Mouse (Mus musculus) embryonic facial prominence, embryonic 15.5 days (tissue): ENCODE results near the gene Tbc1d22a. TPM values are rescaled to one million over a fixed set of nuclear protein-coding genes. Genes with fewer than 3 reads are reported as not detected.

Source experiments
- ATAC-seq: fragments of 200-750 bp; cut with Nextera tagmentation; 2 replicates; pipeline ENCODE4 v1.8.0; 2017; ENCODE audit warnings: low read depth, moderate TSS enrichment; ENCODE audit not compliant: insufficient number of reproducible peaks, low FRiP score, low TSS enrichment
- H3K27ac ChIP-seq: fragments of 300-500 bp; sonication (generic); replicated peaks from 2 replicates; pipeline ENCODE4 v1.5.1; 2015; ENCODE audit warnings: mild to moderate bottlenecking, inconsistent platforms
- H3K27me3 ChIP-seq: fragments of 300-500 bp; sonication (generic); 2 replicates; pipeline ENCODE4 v1.6.1; 2015; ENCODE audit warnings: inconsistent platforms
- H3K36me3 ChIP-seq: fragments of 300-500 bp; sonication (generic); 2 replicates; pipeline ENCODE4 v1.6.1; 2015; ENCODE audit warnings: mild to moderate bottlenecking, inconsistent platforms
- H3K4me1 ChIP-seq: fragments of 300-500 bp; sonication (generic); 2 replicates; pipeline ENCODE4 v1.6.1; 2015; ENCODE audit warnings: inconsistent platforms
- H3K4me2 ChIP-seq: fragments of 300-500 bp; sonication (generic); replicated peaks from 2 replicates; pipeline ENCODE4 v1.6.1; 2015; ENCODE audit warnings: mild to moderate bottlenecking, inconsistent platforms
- H3K4me3 ChIP-seq: fragments of 300-500 bp; sonication (generic); replicated peaks from 2 replicates; pipeline ENCODE4 v1.5.1; 2015; ENCODE audit warnings: mild to moderate bottlenecking, inconsistent platforms
- H3K9ac ChIP-seq: fragments of 300-500 bp; sonication (generic); 2 replicates; pipeline ENCODE4 v1.6.1; 2015; ENCODE audit warnings: inconsistent platforms
- H3K9me3 ChIP-seq: fragments of 300-500 bp; sonication (generic); replicated peaks from 2 replicates; pipeline ENCODE4 v1.6.1; 2016; ENCODE audit warnings: inconsistent platforms
- WGBS: fragments of 180-500 bp; shearing (Covaris S2); methylation state at CpG from one replicate; pipeline ENCODE4 v1.1.7; 2015; 5-methylcytosine and 5-hydroxymethylcytosine counted together
- polyA plus RNA-seq: library from polyadenylated mRNA; unstranded; fragments of >200 nt; fragmentation: Nextera tagmentation; extraction: Ambion mirVana; gene quantifications from 2 replicates; pipeline ENCODE4 v1.2.1, GENCODE M21; 2015

Tbc1d22a gene
- polyA plus RNA-seq, 1 experiment from 2014 or later = 12.4 TPM

DNA sequence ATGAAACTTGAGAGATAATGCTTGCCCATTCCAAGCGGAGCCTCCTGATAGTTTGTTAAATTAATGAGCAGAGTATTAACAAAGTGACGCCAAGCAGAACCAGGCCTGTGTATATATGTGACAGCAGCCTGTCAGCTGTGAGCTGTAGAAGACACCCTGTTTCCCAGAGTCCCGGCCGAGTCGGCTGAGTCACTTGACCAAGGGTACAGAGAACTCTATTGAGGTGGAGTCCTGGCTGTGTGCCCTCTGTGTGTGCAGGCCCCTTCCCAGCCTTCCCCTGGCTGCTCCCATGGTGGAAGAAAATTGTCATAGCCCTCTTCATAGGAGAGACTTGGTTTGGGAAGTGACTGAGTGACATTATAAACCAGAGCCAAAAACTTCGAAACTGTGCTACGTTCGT is 153.0 kb downstream of the Tbc1d22a start:
- ATAC-seq = no peak
- Histone ChIP-seq H3K36me3 (no peaks in the 10 kb centered on the region), H3K27me3 (no peaks in the 10 kb centered on the region), H3K4me1 (no peaks in the 10 kb centered on the region), H3K4me3 (no peak overlapping the region), H3K27ac (no peak overlapping the region), H3K9ac (no peak overlapping the region), H3K4me2 (no peak overlapping the region), H3K9me3 (no peaks in the 10 kb centered on the region)
- 72% methylated on average over 8 of the region's 8 CpGs for WGBS

- no peaks in the 10 kb centered on the region for H3K27me3 ChIP-seq
- H3K4me2 ChIP-seq = no peak overlapping the region
- WGBS = 83% methylated on average over 3 of the region's 3 CpGs
- no peaks in the 10 kb centered on the region for H3K36me3 ChIP-seq
- no peak for ATAC-seq
- no peak overlapping the region for H3K27ac ChIP-seq
- H3K9me3 ChIP-seq = no peaks in the 10 kb centered on the region
- no peaks in the 10 kb centered on the region for H3K4me1 ChIP-seq
- no peak overlapping the region for H3K9ac ChIP-seq
- no peak overlapping the region for H3K4me3 ChIP-seq
Observed at GRCm38 (mm10) chr15:86370846-86371245, 156.6 kb downstream of the Tbc1d22a start.

DNA sequence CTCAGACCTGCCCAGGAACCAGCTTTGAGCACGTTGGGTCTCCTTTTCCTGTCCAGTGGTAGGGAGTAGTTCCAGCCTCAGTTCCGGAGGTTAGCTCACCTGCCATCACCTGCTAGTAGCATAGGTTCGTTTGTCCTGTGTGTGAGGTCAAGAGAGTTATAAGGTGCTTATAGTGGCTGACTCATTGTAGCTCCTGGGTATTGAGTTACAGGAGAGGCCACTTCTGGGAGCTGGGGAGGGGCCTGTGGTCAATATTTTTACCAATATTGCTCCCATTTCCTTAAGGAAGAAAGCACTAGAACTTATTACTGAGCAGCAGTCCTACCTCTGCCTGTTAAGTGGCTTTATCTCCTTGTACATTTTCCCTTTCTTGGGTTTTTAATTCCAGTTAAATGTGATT is 161.0 kb downstream of the Tbc1d22a start:
- Histone ChIP-seq H3K9me3 (no peaks in the 10 kb centered on the region), H3K36me3 (no peaks in the 10 kb centered on the region), H3K27me3 (no peaks in the 10 kb centered on the region), H3K4me2 (no peak overlapping the region), H3K27ac (no peak overlapping the region), H3K4me3 (no peak overlapping the region), H3K9ac (no peak overlapping the region), H3K4me1 (no peaks in the 10 kb centered on the region)
- ATAC-seq = no peak
- 74% methylated on average over 3 of the region's 3 CpGs for WGBS

DNA sequence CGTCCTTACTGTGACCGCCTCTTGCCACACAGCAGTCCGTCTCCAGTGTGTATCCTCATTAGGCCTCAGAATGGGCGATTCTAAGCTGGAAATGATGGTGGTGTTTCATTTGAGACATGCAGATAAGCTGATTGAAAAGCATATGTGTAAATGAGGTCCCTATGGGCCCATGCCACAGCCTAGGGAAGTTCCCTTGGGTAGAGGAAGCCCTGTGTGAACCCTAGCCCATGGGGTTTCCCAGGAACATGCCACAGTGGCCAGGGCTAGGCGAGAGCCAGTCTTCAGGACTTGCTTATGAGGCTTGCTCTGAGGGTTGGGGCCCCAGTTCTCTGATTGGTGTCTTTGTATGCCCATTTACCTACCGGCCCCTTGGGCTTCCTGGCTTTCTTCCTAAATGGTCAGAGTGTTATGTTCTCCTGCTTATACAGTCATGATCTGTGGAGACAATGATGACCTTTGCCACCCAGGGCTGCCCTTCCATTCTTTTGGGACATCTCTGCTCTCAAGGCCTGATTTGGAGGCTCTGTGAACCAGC is 161.7 kb downstream of the Tbc1d22a start:
- Histone ChIP-seq H3K9ac (no peak overlapping the region), H3K27me3 (no peaks in the 10 kb centered on the region), H3K36me3 (no peaks in the 10 kb centered on the region), H3K4me1 (no peaks in the 10 kb centered on the region), H3K27ac (no peak overlapping the region), H3K4me3 (no peak overlapping the region), H3K4me2 (no peak overlapping the region), H3K9me3 (no peaks in the 10 kb centered on the region)
- ATAC-seq = no peak
- 92% methylated on average over 6 of the region's 6 CpGs for WGBS

GRCm38 (mm10) chr15:86383278-86383677 is 169.0 kb downstream of the Tbc1d22a start:
- Histone ChIP-seq H3K9me3 (no peaks in the 10 kb centered on the region), H3K4me3 (no peak overlapping the region), H3K9ac (no peak overlapping the region), H3K4me2 (no peak overlapping the region), H3K27me3 (no peaks in the 10 kb centered on the region), H3K27ac (no peak overlapping the region), H3K4me1 (0 out of 2 replicates have a peak, but pooled peaks cover 4% of the 10 kb centered on the region), H3K36me3 (no peaks in the 10 kb centered on the region)
- ATAC-seq = no peak
- 71% methylated on average over 5 of the region's 5 CpGs for WGBS

GRCm38 (mm10) chr15:86385436-86385835 is 171.2 kb downstream of the Tbc1d22a start:
- H3K9ac ChIP-seq = no peak overlapping the region
- no peak overlapping the region for H3K4me2 ChIP-seq
- H3K4me3 ChIP-seq = no peak overlapping the region
- H3K27ac ChIP-seq = no peak overlapping the region
- ATAC-seq = no peak; the same call in 1 of the 2 replicates
- no peaks in the 10 kb centered on the region for H3K27me3 ChIP-seq
- 0 out of 2 replicates have a peak, but pooled peaks cover 4% of the 10 kb centered on the region for H3K4me1 ChIP-seq
- no peaks in the 10 kb centered on the region for H3K36me3 ChIP-seq
- WGBS = 61% methylated on average over 2 of the region's 2 CpGs
- no peaks in the 10 kb centered on the region for H3K9me3 ChIP-seq

GRCm38 (mm10) chr15:86386325-86386724 is 172.1 kb downstream of the Tbc1d22a start:
- Histone ChIP-seq H3K4me3 (no peak overlapping the region), H3K36me3 (no peaks in the 10 kb centered on the region), H3K9me3 (no peaks in the 10 kb centered on the region), H3K9ac (no peak overlapping the region), H3K4me1 (0 out of 2 replicates have a peak, but pooled peaks cover 4% of the 10 kb centered on the region), H3K4me2 (no peak overlapping the region), H3K27ac (no peak overlapping the region), H3K27me3 (no peaks in the 10 kb centered on the region)
- 80% methylated on average over 8 of the region's 8 CpGs for WGBS
- no peak for ATAC-seq

GRCm38 (mm10) chr15:86388597-86388996 is 174.3 kb downstream of the Tbc1d22a start:
- Histone ChIP-seq H3K9ac (no peak overlapping the region), H3K4me1 (0 out of 2 replicates have a peak, but pooled peaks cover 4% of the 10 kb centered on the region), H3K27me3 (no peaks in the 10 kb centered on the region), H3K4me3 (no peak overlapping the region), H3K27ac (no peak overlapping the region), H3K36me3 (no peaks in the 10 kb centered on the region), H3K9me3 (no peaks in the 10 kb centered on the region), H3K4me2 (no peak overlapping the region)
- ATAC-seq = no peak
- WGBS = 65% methylated on average over 3 of the region's 3 CpGs

- Histone ChIP-seq H3K36me3 (no peaks in the 10 kb centered on the region), H3K9me3 (no peaks in the 10 kb centered on the region), H3K4me3 (no peak overlapping the region), H3K27ac (no peak overlapping the region), H3K27me3 (no peaks in the 10 kb centered on the region), H3K4me1 (no peaks in the 10 kb centered on the region), H3K4me2 (no peak overlapping the region), H3K9ac (no peak overlapping the region)
- WGBS = 71% methylated on average over 5 of the region's 5 CpGs
- no peak for ATAC-seq
Observed at GRCm38 (mm10) chr15:86404866-86405265, 190.6 kb downstream of the Tbc1d22a start.

DNA sequence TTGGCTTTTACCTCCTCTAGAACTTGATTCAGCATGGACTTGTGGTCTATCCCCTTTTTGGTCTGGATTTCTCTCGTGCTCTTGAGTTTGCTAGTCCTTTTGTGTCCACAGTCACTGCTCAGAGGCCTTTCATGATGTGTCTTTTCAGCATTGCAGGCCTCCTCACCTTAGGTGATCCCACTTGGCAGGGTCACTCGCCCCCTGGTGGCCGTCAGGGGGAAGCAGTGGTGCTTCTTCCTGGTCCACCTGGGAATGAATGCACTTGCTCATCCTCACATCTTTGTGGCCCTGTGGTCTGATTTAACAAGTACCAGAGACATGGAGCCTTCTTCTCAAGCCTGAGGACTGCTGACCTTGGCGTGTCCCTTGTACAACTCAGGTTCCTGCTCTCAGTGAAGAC is 191.3 kb downstream of the Tbc1d22a start:
- WGBS = 20% methylated on average over 4 of the region's 4 CpGs
- no peaks in the 10 kb centered on the region for H3K27me3 ChIP-seq
- H3K9ac ChIP-seq = no peak overlapping the region
- no peaks in the 10 kb centered on the region for H3K4me1 ChIP-seq
- no peak overlapping the region for H3K27ac ChIP-seq
- H3K9me3 ChIP-seq = no peaks in the 10 kb centered on the region
- ATAC-seq = no peak
- no peaks in the 10 kb centered on the region for H3K36me3 ChIP-seq
- no peak overlapping the region for H3K4me2 ChIP-seq
- H3K4me3 ChIP-seq = no peak overlapping the region

DNA sequence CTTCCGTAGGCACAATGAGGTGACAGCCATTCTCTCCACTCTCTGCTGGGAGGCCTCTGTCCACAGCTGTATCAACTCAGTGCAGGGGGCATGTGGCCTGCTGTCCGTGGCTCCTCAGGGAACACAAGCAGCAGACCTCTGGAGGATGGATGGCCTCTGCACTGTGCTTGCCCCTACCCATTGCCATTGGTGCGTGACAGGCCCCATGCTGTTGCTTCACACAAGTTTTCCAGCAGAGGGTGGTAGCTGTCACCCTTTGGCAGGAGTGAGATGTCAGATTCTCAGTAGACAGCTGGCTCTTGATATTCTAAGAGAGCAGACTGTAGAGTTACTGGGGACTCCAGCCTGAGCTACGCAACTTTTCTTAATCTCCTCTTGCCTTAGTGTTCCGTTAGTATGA is 195.1 kb downstream of the Tbc1d22a start:
- no peaks in the 10 kb centered on the region for H3K27me3 ChIP-seq
- no peak overlapping the region for H3K9ac ChIP-seq
- H3K4me2 ChIP-seq = no peak overlapping the region
- no peaks in the 10 kb centered on the region for H3K4me1 ChIP-seq
- ATAC-seq = no peak
- H3K27ac ChIP-seq = no peak overlapping the region
- 70% methylated on average over 5 of the region's 5 CpGs for WGBS
- H3K9me3 ChIP-seq = no peaks in the 10 kb centered on the region
- H3K4me3 ChIP-seq = no peak overlapping the region
- no peaks in the 10 kb centered on the region for H3K36me3 ChIP-seq

DNA sequence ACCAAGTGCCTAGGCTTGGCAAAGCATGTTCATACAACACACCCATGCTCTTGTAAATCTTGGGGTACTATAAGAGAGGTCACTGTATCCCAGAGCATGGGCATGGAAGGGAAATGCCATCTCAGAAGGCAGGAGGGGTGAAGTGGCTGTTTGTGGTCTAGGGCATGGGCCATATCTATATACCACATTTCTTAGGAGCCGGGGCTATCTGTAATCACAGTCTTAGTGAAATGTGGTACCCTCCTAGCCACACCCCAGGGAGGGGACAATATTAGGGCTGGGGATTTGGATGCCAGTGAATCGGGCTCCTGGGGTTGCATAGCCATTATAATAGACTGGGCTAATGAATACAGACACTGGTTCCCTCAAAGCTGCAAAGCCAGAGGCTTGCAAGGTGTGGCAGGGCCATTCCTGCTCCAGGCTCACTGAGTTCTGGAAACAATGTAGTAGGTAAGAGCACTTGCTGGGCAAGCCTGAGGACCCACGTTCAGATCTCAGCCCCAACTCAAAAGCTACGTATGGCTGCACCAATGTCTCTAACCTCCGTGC is 197.3 kb downstream of the Tbc1d22a start:
- no peak for ATAC-seq

More for the DNA sequence above, 197.3 kb downstream of the Tbc1d22a start:
- H3K36me3 ChIP-seq = no peaks in the 10 kb centered on the region
- no peaks in the 10 kb centered on the region for H3K4me1 ChIP-seq
- H3K4me3 ChIP-seq = no peak overlapping the region
- 77% methylated on average over 5 of the region's 5 CpGs for WGBS
- no peak overlapping the region for H3K4me2 ChIP-seq
- H3K9ac ChIP-seq = no peak overlapping the region
- no peak overlapping the region for H3K27ac ChIP-seq
- H3K27me3 ChIP-seq = no peaks in the 10 kb centered on the region
- no peaks in the 10 kb centered on the region for H3K9me3 ChIP-seq
